Mouse (Mus musculus) olfactory bulb, adult 2 months (tissue): ENCODE measurements around the gene Hipk2.

ENCODE experiments used
- CTCF ChIP-seq: fragments of 200-500 bp; IDR thresholded peaks from 2 replicates; pipeline ENCODE4 v1.5.1; 2012; ENCODE audit warnings: low read depth, mild to moderate bottlenecking, low read length, moderate library complexity; ENCODE audit not compliant: insufficient read depth
- POLR2A ChIP-seq: fragments of 200-500 bp; IDR thresholded peaks from 2 replicates; pipeline ENCODE4 v1.6.1; 2012; ENCODE audit warnings: mild to moderate bottlenecking, low read depth, low read length, moderate library complexity; ENCODE audit not compliant: insufficient read depth

DNA sequence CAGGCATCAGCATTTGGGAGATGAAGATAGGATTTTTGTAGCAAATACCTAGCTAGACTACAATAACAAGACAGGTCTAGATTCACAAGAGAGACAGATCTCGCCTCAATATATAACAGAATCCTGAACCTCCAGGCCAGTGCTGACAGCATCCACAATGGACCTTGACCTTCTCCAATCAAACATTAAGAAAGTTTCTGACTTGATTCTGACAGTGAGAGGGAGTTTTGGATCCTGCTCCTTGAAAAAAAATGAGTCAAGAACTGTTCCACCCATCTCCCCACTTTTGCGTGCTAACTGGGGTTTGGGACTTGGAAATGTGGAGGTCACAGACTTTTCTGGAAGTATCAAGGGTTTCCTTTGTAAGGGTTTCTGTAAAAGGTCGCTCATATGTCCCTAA, 150.4 kb downstream of the Hipk2 start:
- TF ChIP-seq CTCF (no peak), POLR2A (no peak)
